Mouse (Mus musculus) ES-E14 (cell line): Measurements from ENCODE around the gene Pknox1. TPM values are rescaled to one million over a fixed set of nuclear protein-coding genes. Genes with fewer than 3 reads are reported as not detected.

Source experiments
- DNase-seq: peaks from one replicate; pipeline ENCODE4 v3.0.0-alpha.2; 2013; ENCODE audit warnings: low read depth, low spot score
- H3K27ac ChIP-seq: 2 replicates; pipeline ENCODE4 v1.5.1; 2012; ENCODE audit warnings: low read depth, mild to moderate bottlenecking, low read length, moderate library complexity, mixed read lengths; ENCODE audit not compliant: poor library complexity, insufficient read depth, severe bottlenecking
- H3K36me3 ChIP-seq: 2 replicates; pipeline ENCODE4 v1.6.1; 2012; ENCODE audit warnings: mild to moderate bottlenecking, low read length, moderate library complexity, mixed read lengths; ENCODE audit not compliant: control insufficient read depth, poor library complexity, insufficient read depth, severe bottlenecking
- H3K4me1 ChIP-seq, 2 experiments: fragments of 150-350 bp in 1 of 2; sonication (generic) in 1 of 2; 2 replicates each; pipeline ENCODE4 v1.6.1; 2012; ENCODE audit warnings: low read length in 2 of 2, mild to moderate bottlenecking in 1 of 2, mixed read lengths in 1 of 2; ENCODE audit not compliant: control insufficient read depth in 2 of 2, insufficient read depth in 2 of 2, poor library complexity in 1 of 2
- H3K4me3 ChIP-seq, 2 experiments: fragments of 150-350 bp in 1 of 2; sonication (generic) in 1 of 2; 2 replicates each; pipeline ENCODE4 v1.5.1; 2012; ENCODE audit warnings: low read length in 2 of 2, low read depth in 1 of 2, mild to moderate bottlenecking in 1 of 2, mixed read lengths in 1 of 2; ENCODE audit not compliant: insufficient read depth in 1 of 2, poor library complexity in 1 of 2, severe bottlenecking in 1 of 2
- H3K9ac ChIP-seq: 2 replicates; pipeline ENCODE4 v1.6.1; 2012; ENCODE audit warnings: low read depth, mild to moderate bottlenecking, low read length, mixed read lengths; ENCODE audit not compliant: poor library complexity, insufficient read depth, severe bottlenecking
- H3K9me3 ChIP-seq: fragments of 150-350 bp; sonication (generic); 2 replicates; pipeline ENCODE4 v1.6.1; 2012; ENCODE audit warnings: low read depth, mild to moderate bottlenecking, low read length; ENCODE audit not compliant: control insufficient read depth, insufficient read depth
- CHD2 ChIP-seq: IDR thresholded peaks from 2 replicates; pipeline ENCODE4 v1.6.1; 2014; ENCODE audit warnings: mild to moderate bottlenecking, low read depth, low read length, inconsistent platforms
- HCFC1 ChIP-seq: IDR thresholded peaks from 2 replicates; pipeline ENCODE4 v1.6.1; 2012; ENCODE audit warnings: low read length, inconsistent platforms, borderline replicate concordance; ENCODE audit not compliant: insufficient read depth
- MAFK ChIP-seq: IDR thresholded peaks from 2 replicates; pipeline ENCODE4 v1.6.1; 2014; ENCODE audit warnings: mild to moderate bottlenecking, low read depth, low read length, inconsistent platforms; ENCODE audit not compliant: insufficient read depth
- ZC3H11A ChIP-seq: IDR thresholded peaks from 2 replicates; pipeline ENCODE4 v1.6.1; 2012; ENCODE audit warnings: low read depth, mild to moderate bottlenecking, inconsistent platforms, low read length, borderline replicate concordance
- ZNF384 ChIP-seq: IDR thresholded peaks from 2 replicates; pipeline ENCODE4 v1.6.1; 2012; ENCODE audit warnings: low read depth, low read length, inconsistent platforms
- in situ Hi-C, 2 experiments: fragments of 600-800 bp; cut with MboI; formaldehyde crosslinking; loops; one replicate each; pipeline ENCODE4 v1.15.1; 2025; ENCODE audit warnings: low sequenced_read_pairs in 2 of 2, inconsistent platforms in 1 of 2; ENCODE audit not compliant: unreplicated experiment in 2 of 2
- total RNA-seq: library from RNA; depleted of rRNA; stranded (reverse); fragments of 300-350 nt; gene quantifications from 2 replicates; pipeline ENCODE4 v1.2.3, GENCODE M21; 2012

Gene Pknox1
- total RNA-seq, 1 experiment = 16.3 TPM

GRCm38 (mm10) chr17:31535358-31535757 lies 29.2 kb upstream of the Pknox1 start:
- peaks cover 0 to 21% of the 10 kb centered on the region in 2 experiments; a peak in 2 of 4 replicates for H3K4me1 ChIP-seq
- H3K36me3 ChIP-seq = peaks cover 6% of the 10 kb centered on the region; the same call in 1 of the 2 replicates
- peak overlapping the region; percentile 39; the same call in 1 of the 2 replicates for H3K9ac ChIP-seq
- DNase-seq = no peak
- in situ Hi-C loops = no loop called here
- TF ChIP-seq HCFC1 = no peak
- no peak for TF ChIP-seq ZNF384
- no peaks in the 10 kb centered on the region for H3K9me3 ChIP-seq
- H3K4me3 ChIP-seq = no peak overlapping the region
- no peak overlapping the region; the same call in none of the 2 replicates for H3K27ac ChIP-seq

DNA sequence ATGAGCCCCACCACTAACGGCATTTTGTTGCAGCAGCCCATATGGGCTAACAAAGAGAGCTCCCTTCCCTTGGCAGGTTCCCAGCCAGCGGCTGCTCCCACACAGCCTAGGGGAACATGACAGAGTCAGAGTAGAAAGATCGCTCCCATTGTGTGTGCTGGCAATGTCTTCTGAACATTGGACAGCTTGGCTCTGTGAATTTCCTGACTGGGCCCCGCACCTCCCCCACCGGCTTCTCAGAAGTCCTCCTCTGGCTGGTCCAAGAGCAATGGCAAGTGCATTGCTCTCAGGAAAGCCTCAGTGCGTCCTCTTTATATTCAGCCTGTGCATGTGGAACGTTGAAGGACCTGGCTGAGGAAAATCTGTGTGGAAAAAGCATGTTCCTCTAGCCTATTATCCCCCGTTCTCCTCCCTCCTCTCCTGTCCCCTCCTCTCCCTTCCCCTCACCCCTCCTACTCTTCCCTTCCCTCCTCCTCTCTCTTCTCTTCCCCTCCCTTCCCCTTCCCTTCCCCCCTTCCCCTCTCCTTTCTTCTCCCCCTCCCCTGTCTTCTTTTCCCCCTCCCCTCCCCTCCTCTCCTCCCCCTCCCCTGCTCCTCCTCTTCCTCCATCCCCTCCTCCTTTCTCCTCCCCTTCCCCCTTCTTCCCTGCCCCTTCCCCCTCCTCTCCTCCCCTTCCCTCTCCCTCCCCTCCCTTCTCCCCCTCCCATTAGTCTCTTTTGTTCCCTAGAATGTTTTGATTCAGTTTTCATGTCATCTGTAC lies 28.5 kb upstream of the Pknox1 start:
- Histone ChIP-seq H3K9ac (peak overlapping the region; percentile 39), H3K9me3 (no peaks in the 10 kb centered on the region), H3K4me3 (no peak overlapping the region), H3K27ac (peak overlapping the region; percentile 41), H3K36me3 (peaks cover 4% of the 10 kb centered on the region; the same call in 1 of the 2 replicates), H3K4me1 (peaks cover 0 to 20% of the 10 kb centered on the region in 2 experiments; a peak in 1 of 4 replicates)
- in situ Hi-C loops = no loop called here
- DNase-seq = no peak
- TF ChIP-seq CHD2 (no peak), MAFK (no peak), HCFC1 (no peak), ZC3H11A (no peak), ZNF384 (no peak)

- TF ChIP-seq ZNF384 (no peak), MAFK (no peak), HCFC1 (no peak), ZC3H11A (no peak), CHD2 (no peak)
- Histone ChIP-seq H3K9ac (no peak overlapping the region), H3K4me3 (no peak overlapping the region), H3K36me3 (no peaks in the 10 kb centered on the region), H3K27ac (no peak overlapping the region), H3K4me1 (peaks cover 0 to 10% of the 10 kb centered on the region in 2 experiments; a peak in 1 of 4 replicates), H3K9me3 (no peaks in the 10 kb centered on the region)
- in situ Hi-C loops = no loop called here
- DNase-seq = no peak
These were observed 24.4 kb upstream of the Pknox1 start for GRCm38 (mm10) chr17:31540101-31540500.

DNA sequence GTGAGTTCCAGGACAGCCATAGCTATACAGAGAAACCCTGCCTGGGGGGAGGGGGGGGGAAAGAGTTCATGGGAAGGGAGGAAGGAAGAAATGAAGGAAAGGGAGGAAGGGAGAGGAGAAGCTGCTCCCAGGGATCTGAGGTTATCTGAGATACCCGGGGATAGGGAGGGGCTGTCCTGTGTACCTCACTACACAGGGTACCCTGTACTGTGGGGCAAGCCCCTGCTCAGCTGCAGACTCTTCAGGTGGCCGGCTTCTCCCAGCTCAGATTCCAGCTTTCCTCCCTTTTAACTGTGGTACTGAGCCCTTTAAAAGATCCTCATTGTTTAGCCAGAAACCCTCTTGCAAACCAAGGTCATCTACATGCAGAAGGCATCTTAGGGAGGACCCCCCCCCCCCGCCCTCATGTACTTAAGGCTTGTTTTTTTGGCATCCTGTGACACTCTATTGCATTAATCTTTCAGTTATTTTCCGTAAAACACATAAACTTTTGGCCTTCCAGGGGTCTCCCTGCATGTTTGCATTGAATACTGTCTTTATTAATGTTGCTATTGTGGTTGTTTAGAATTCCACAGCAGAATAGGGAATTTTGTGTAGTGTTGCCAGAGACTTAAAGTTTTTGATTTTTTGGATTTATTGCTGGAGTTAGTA lies 23.6 kb upstream of the Pknox1 start:
- Histone ChIP-seq H3K9me3 (no peaks in the 10 kb centered on the region), H3K4me1 (peaks cover 0 to 2% of the 10 kb centered on the region in 2 experiments; a peak in 1 of 4 replicates), H3K27ac (no peak overlapping the region), H3K9ac (no peak overlapping the region), H3K36me3 (no peaks in the 10 kb centered on the region), H3K4me3 (no peak overlapping the region)
- in situ Hi-C loops = no loop called here
- DNase-seq = no peak
- no peak for TF ChIP-seq CHD2
- no peak for TF ChIP-seq ZNF384
- TF ChIP-seq MAFK = no peak
- no peak for TF ChIP-seq ZC3H11A
- TF ChIP-seq HCFC1 = no peak
